Mouse (Mus musculus) adrenal gland, postnatal 36 days (tissue): ENCODE results near the gene Tent5a. TPM values are rescaled to one million over a fixed set of nuclear protein-coding genes. Genes with fewer than 3 reads are reported as not detected.

Experiments used
- DNase-seq, 2 experiments: peaks; one replicate each; pipeline ENCODE4 v3.0.0; 2021; ENCODE audit warnings: mixed read lengths in 1 of 2
- total RNA-seq, 2 experiments: library from RNA; stranded (reverse); gene quantifications; 2 replicates each; pipeline ENCODE4 v1.2.3; 2021

Tent5a gene
- total RNA-seq, 2 experiments from 2014 or later = 17.0 to 22.1 TPM

GRCm38 (mm10) chr9:85316122-85316521 is 11.0 kb downstream of the Tent5a start:
- no peak for DNase-seq

- no peak for DNase-seq
These were observed 14.7 kb downstream of the Tent5a start, which contains the start of gene Gm11114 for GRCm38 (mm10) chr9:85312473-85312872. TSS of gene Gm11114 (plus strand) at chr9:85312773.

GRCm38 (mm10) chr9:85303378-85303777 is 23.8 kb downstream of the Tent5a start:
- no peak for DNase-seq

GRCm38 (mm10) chr9:85302849-85303248 is 24.3 kb downstream of the Tent5a start:
- DNase-seq = no peak

- DNase-seq = peak; percentile 4 to 7
These were observed 53.0 kb downstream of the Tent5a start for GRCm38 (mm10) chr9:85274114-85274513.

Other genes with a start within 250 kb of the Tent5a start
- gene Gm11114, start 14.6 kb downstream of the Tent5a start, total RNA-seq = not detected